Mouse (Mus musculus) kidney, embryonic 14.5 days (tissue): Measurements from ENCODE around the gene Foxj3. TPM values are rescaled to one million over a fixed set of nuclear protein-coding genes. Genes with fewer than 3 reads are reported as not detected.
"Not testable (repeated sequence)": the region's sequence is repeated elsewhere in the genome, so short reads cannot be mapped to it uniquely, and the experiment has no call there.

Experiments used
- ATAC-seq: fragments of 200-750 bp; cut with Nextera tagmentation; 2 replicates; pipeline ENCODE4 v1.8.0; 2017; ENCODE audit warnings: moderate number of reproducible peaks, mild to moderate bottlenecking, moderate TSS enrichment, moderate library complexity; ENCODE audit not compliant: low FRiP score, low TSS enrichment
- H3K27ac ChIP-seq: fragments of 300-500 bp; sonication (generic); 2 replicates; pipeline ENCODE4 v1.5.1; 2014; ENCODE audit warnings: low read depth, mild to moderate bottlenecking, low read length, moderate library complexity, mixed read lengths
- H3K27me3 ChIP-seq: fragments of 300-500 bp; sonication (generic); 2 replicates; pipeline ENCODE4 v1.6.1; 2014; ENCODE audit warnings: mild to moderate bottlenecking, low read length; ENCODE audit not compliant: control insufficient read depth, insufficient read depth
- H3K36me3 ChIP-seq: fragments of 300-500 bp; sonication (generic); 2 replicates; pipeline ENCODE4 v1.6.1; 2014; ENCODE audit warnings: low read length, mixed read lengths; ENCODE audit not compliant: control insufficient read depth, insufficient read depth
- H3K4me1 ChIP-seq: fragments of 300-500 bp; sonication (generic); 2 replicates; pipeline ENCODE4 v1.6.1; 2014; ENCODE audit warnings: low read length, mixed read lengths; ENCODE audit not compliant: control insufficient read depth, insufficient read depth
- H3K4me2 ChIP-seq: fragments of 300-500 bp; sonication (generic); replicated peaks from 2 replicates; pipeline ENCODE4 v1.6.1; 2014; ENCODE audit warnings: low read depth, mild to moderate bottlenecking, low read length
- H3K4me3 ChIP-seq: fragments of 300-500 bp; sonication (generic); 2 replicates; pipeline ENCODE4 v1.5.1; 2014; ENCODE audit warnings: mild to moderate bottlenecking, low read length
- H3K9ac ChIP-seq: fragments of 300-500 bp; sonication (generic); 2 replicates; pipeline ENCODE4 v1.6.1; 2014; ENCODE audit warnings: low read depth, mild to moderate bottlenecking, low read length, moderate library complexity
- H3K9me3 ChIP-seq: fragments of 300-500 bp; sonication (generic); 2 replicates; pipeline ENCODE4 v1.6.1; 2016; ENCODE audit warnings: low read length; ENCODE audit not compliant: control insufficient read depth
- WGBS: fragments of 180-500 bp; shearing (Covaris S2); extraction: QIAGEN DNeasy Blood & Tissue Kit; methylation state at CpG from one replicate; pipeline ENCODE4 v1.1.7; 2014; 5-methylcytosine and 5-hydroxymethylcytosine counted together
- polyA plus RNA-seq: library from polyadenylated mRNA; unstranded; fragments of >200 nt; fragmentation: Nextera tagmentation; extraction: Ambion mirVana; gene quantifications from 2 replicates; pipeline ENCODE4 v1.2.1, GENCODE M21; 2014

Foxj3 gene
- polyA plus RNA-seq, 1 experiment from 2014 or later, result 30.2 TPM

DNA sequence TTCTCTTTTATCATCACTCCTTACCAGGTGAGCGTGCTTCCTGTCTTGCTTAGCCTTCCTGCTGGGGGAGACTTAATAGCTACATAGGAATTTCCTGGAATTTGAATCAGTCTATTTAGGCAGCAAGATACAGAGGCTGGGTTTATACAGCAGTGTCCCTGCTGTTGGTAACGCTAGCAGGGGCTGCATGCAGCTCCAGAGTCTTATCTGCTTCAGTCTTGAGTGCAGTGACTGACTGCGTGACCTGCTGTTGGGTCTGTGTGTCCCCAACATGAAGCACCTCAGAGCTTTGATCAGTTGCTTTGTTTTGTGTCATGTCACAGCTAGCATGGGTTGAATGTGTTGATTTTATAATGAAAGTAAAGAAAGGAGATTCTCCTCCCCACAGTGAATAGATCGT, 90.5 kb downstream of the Foxj3 start:
- H3K4me1 ChIP-seq, result peaks cover 6% of the 10 kb centered on the region
- no peaks in the 10 kb centered on the region for H3K27me3 ChIP-seq
- H3K9me3 ChIP-seq, result no peaks in the 10 kb centered on the region
- no peak overlapping the region for H3K4me2 ChIP-seq
- H3K9ac ChIP-seq, result no peak overlapping the region
- no peak overlapping the region for H3K27ac ChIP-seq
- H3K4me3 ChIP-seq, result no peak overlapping the region
- peaks cover 60% of the 10 kb centered on the region for H3K36me3 ChIP-seq
- ATAC-seq, result no peak
- WGBS, result 81% methylated on average over 4 of the region's 4 CpGs

DNA sequence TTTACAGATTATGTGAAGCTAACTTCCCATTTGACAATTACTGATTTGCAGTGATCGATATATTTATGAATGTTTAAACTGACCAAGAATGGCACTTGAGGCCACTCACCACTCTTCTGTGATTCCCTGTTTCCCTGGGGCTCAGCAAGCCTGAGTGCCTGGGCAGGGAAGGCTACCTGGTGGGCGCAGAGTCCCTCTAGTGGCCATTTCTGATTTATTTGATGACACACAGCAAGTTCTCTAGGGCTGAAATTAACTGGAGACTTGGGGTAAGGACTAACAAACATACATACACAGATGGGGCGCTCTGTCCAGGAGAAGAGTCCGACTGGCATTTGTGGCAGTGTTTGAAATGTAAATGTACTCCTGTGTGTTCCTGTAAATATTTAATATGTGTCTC, 91.6 kb downstream of the Foxj3 start:
- not testable (repeated sequence) for ATAC-seq, H3K27ac ChIP-seq, H3K4me1 ChIP-seq, H3K9me3 ChIP-seq, H3K9ac ChIP-seq, H3K4me2 ChIP-seq, H3K4me3 ChIP-seq, H3K27me3 ChIP-seq
- H3K36me3 ChIP-seq, result peaks cover 54% of the 10 kb centered on the region
- 90% methylated on average over 3 of the region's 4 CpGs for WGBS

DNA sequence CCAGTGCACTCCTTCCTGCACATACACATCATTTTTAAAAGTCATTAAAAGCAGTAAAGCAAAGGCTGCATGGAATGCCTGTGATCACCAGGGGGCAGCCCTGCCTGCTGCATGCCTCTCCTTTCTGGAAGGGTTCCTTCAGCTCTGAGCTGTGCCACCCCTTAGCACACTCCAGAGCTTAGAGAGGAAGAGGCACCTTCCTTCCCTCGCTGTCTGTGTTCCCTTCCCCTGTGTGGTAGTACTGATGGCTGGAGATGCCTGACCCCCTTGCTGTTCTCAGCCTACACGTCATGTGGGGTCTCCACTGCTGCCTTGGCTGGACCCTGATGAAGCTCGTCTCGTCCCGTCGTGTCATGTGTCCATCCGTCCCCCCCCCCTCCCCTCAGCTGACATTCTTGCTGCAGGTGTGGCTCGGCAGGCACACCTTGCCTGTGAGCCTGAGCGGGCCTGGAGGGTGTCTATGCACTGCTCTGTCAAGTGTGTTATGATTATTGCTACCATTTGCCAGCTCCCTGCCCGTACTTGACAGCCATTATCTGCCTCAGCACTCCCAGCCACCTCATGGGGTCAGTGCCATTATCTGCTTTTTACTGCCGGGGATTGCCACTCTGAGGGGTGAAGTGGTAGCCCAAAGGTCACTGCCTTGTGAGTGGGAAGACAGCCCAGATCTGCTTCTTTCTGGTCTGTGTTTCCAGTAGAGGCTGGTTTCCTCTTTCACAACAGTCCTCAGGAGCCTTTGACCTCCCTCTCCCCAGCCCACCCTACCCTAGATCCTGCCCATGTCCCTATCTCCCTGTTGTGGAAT, 94.5 kb downstream of the Foxj3 start:
- Histone ChIP-seq H3K9me3 (no peaks in the 10 kb centered on the region), H3K27me3 (no peaks in the 10 kb centered on the region), H3K27ac (peak overlapping the region; percentile 17; the same call in 1 of the 2 replicates), H3K4me1 (peaks cover 6% of the 10 kb centered on the region), H3K4me2 (no peak overlapping the region), H3K36me3 (peaks cover 30% of the 10 kb centered on the region), H3K9ac (no peak overlapping the region), H3K4me3 (no peak overlapping the region)
- 17% methylated on average over 11 of the region's 11 CpGs for WGBS
- ATAC-seq, result peak; percentile 82

DNA sequence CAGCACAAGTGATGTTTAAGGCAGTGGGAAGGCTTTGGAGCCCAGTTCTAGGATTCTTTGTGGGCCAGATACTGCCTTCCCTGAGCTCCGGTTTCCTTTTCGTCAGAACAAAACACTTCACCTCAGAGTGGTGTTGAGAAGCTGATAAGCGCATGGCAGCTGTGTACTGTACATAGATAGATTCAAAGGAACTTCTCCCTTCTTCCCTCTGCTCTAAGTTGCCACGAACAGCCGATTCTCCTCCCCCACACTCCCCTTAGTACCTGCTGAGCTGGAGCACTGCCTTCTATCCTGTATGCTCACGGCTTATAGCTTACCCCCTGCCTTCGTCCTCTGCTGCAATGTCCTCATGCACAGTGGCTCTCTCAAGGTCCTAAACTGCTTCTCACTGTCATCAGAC, 95.9 kb downstream of the Foxj3 start:
- Histone ChIP-seq H3K9me3 (no peaks in the 10 kb centered on the region), H3K4me3 (no peak overlapping the region), H3K36me3 (peaks cover 19% of the 10 kb centered on the region), H3K4me2 (no peak overlapping the region), H3K27ac (no peak overlapping the region), H3K9ac (no peak overlapping the region), H3K27me3 (no peaks in the 10 kb centered on the region), H3K4me1 (peaks cover 6% of the 10 kb centered on the region)
- 74% methylated on average over 7 of the region's 7 CpGs for WGBS
- no peak for ATAC-seq

DNA sequence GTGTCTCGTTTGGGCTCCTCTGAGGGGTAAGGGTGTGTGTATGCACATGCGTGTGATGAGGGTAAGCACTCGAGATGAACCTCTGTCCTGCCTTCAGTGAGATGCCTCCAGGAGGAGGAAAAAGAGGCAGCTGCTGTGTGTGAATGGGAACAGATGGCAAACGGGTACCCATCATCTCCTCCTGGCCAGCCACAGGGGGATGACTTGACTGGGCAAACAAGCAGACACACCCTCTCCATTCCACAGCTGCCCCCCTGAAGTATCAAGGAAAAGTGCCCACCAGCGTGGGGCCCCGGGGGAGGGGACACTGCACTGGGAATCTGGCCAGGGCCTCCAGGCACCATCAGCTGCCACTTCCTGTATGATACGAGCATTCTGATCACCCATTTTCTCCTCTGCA, 96.5 kb downstream of the Foxj3 start:
- H3K27me3 ChIP-seq, result no peaks in the 10 kb centered on the region
- H3K9me3 ChIP-seq, result no peaks in the 10 kb centered on the region
- no peak for ATAC-seq
- H3K4me3 ChIP-seq, result no peak overlapping the region
- peaks cover 6% of the 10 kb centered on the region for H3K4me1 ChIP-seq
- peaks cover 19% of the 10 kb centered on the region for H3K36me3 ChIP-seq
- 62% methylated on average over 7 of the region's 7 CpGs for WGBS
- H3K4me2 ChIP-seq, result no peak overlapping the region
- H3K9ac ChIP-seq, result no peak overlapping the region
- no peak overlapping the region for H3K27ac ChIP-seq

DNA sequence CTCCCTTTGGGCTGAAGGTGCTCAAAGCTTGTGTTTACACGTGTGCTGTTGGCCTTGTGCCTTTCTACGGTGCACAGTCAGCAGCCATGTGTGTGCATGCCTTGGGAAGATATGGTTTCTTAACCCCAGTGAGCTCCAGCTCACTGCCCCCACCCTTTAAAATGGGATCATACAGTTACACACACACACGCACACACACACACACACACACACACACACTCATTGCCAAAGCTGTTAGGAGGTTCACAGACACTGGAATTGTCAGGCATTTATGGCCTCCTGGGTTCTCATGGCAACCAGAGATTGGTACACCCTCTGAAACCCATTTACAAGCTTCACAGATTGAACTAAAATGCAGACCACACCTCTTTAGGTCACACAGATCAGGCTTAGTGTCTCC, 97.1 kb downstream of the Foxj3 start:
- Histone ChIP-seq H3K9ac (no peak overlapping the region), H3K36me3 (peaks cover 18% of the 10 kb centered on the region), H3K4me3 (no peak overlapping the region), H3K27me3 (no peaks in the 10 kb centered on the region), H3K4me2 (no peak overlapping the region), H3K27ac (no peak overlapping the region), H3K4me1 (peaks cover 6% of the 10 kb centered on the region), H3K9me3 (no peaks in the 10 kb centered on the region)
- WGBS, result 85% methylated on average over 3 of the region's 3 CpGs
- no peak for ATAC-seq

DNA sequence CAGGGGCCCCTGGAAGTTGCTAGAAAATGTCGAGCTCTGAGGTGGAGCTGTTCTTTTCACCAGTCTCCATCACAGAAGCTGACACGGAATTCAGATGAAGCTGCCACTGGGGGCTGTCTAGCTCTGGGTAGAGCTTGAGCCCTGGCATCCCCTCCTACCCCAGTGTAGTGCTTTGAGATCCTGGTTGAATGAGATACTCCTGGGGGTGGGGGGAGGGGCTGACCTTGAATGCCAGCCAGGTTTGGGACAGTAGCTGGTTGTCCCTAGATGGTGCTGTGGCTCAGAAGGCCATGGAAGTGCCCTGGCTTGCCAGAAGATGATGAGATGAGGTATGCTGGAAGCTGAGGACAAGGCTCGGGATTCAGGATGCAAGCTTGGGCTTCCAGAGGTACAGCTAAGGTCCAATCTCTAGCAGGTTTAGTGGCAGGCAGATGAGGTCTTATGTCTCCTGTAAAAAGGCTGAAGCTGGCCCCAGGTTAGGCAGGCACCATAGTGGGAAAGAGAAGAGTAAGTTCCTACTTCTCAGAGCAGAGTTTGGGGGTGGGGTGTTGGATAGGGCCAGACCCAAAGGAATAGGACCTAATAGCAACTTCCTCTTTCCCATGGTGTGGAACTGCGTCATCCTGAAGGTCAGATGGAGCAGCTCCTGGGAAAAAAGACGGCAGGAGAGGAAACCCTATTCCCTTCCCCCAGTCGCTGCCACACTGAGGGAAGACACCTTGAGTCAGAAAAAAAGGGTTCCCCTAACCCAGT, 98.3 kb downstream of the Foxj3 start:
- H3K36me3 ChIP-seq, result peaks cover 7% of the 10 kb centered on the region
- no peak overlapping the region for H3K4me3 ChIP-seq
- 56% methylated on average over 6 of the region's 6 CpGs for WGBS
- H3K27ac ChIP-seq, result no peak overlapping the region
- H3K4me2 ChIP-seq, result no peak overlapping the region
- H3K9me3 ChIP-seq, result no peaks in the 10 kb centered on the region
- H3K27me3 ChIP-seq, result no peaks in the 10 kb centered on the region
- H3K9ac ChIP-seq, result no peak overlapping the region
- H3K4me1 ChIP-seq, result peaks cover 6% of the 10 kb centered on the region
- no peak for ATAC-seq

DNA sequence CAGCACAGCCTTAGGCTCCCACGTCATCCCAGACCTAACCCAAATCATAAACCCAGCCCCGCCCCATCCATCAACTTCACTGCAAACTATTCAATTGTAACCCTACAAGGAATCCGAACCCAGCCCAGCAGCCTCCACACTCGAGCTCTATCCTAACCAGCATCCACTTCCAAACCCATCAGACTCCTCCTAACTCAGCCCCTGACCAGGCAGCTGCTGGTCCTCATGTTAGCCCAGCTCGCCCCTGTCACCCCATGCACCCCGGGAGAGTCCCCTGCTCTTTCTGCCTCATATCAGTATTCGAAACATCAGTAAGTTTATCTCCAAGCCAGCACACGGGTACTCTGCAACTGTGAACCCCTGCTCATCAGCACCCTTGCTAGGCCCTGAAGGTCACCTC, 98.9 kb downstream of the Foxj3 start:
- no peaks in the 10 kb centered on the region for H3K27me3 ChIP-seq
- no peaks in the 10 kb centered on the region for H3K9me3 ChIP-seq
- H3K36me3 ChIP-seq, result 0 out of 2 replicates have a peak, but pooled peaks cover 3% of the 10 kb centered on the region
- H3K4me2 ChIP-seq, result no peak overlapping the region
- no peak overlapping the region for H3K27ac ChIP-seq
- peaks cover 6% of the 10 kb centered on the region for H3K4me1 ChIP-seq
- H3K4me3 ChIP-seq, result no peak overlapping the region
- 64% methylated on average over 8 of the region's 8 CpGs for whole genome bisulfite sequencing
- no peak overlapping the region for H3K9ac ChIP-seq
- ATAC-seq, result no peak

DNA sequence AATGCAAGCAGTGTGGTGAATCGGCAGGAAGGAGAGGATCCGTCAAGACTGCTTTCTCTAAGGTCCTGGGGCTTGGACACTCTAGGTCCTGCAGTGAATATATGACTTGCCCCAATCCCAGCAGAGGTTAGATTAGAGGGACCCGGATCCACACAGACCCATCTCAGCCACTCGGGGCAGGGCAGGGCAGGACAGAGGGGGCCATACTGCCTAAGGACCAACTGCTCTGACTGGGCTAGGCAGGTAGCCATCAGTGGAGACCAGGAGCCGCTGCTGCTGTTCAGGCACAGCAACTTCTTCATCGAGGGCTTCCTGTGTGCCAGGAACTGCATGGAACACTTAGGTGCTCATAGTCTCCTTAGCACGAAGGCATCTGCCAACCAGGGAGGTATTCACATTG, 99.9 kb downstream of the Foxj3 start:
- Histone ChIP-seq H3K4me1 (peaks cover under 1% of the 10 kb centered on the region; the same call in 1 of the 2 replicates), H3K27ac (no peak overlapping the region), H3K9ac (no peak overlapping the region), H3K36me3 (0 out of 2 replicates have a peak, but pooled peaks cover 3% of the 10 kb centered on the region), H3K9me3 (no peaks in the 10 kb centered on the region), H3K27me3 (no peaks in the 10 kb centered on the region), H3K4me2 (no peak overlapping the region), H3K4me3 (no peak overlapping the region)
- ATAC-seq, result no peak
- WGBS, result 76% methylated on average over 7 of the region's 7 CpGs
